Mouse (Mus musculus): ENCODE data around the gene Parp11. TPM values are rescaled to one million over a fixed set of nuclear protein-coding genes. Genes with fewer than 3 reads are reported as not detected.

Parp11 gene
- polyA plus RNA-seq, 1 experiment from 2014 or later: 18.8 TPM

- no peak overlapping the region for H3K27ac ChIP-seq
- WGBS (ENCODE audit: missing documents): 95% methylated on average over 7 of the region's 7 CpGs
- no peaks in the 10 kb centered on the region for H3K36me3 ChIP-seq (ENCODE audit: inconsistent target)
- H3K79me2 ChIP-seq (ENCODE audit: inconsistent target): no peaks in the 10 kb centered on the region
- H3K4me3 ChIP-seq (ENCODE audit: inconsistent target): no peak overlapping the region
Observed at GRCm38 (mm10) chr6:127537035-127537434, 90.4 kb downstream of the Parp11 start.

GRCm38 (mm10) chr6:127538118-127538517, 91.5 kb downstream of the Parp11 start:
- Histone ChIP-seq H3K36me3 (ENCODE audit: inconsistent target) (no peaks in the 10 kb centered on the region), H3K79me2 (ENCODE audit: inconsistent target) (no peaks in the 10 kb centered on the region), H3K4me3 (ENCODE audit: inconsistent target) (no peak overlapping the region), H3K27ac (no peak overlapping the region)
- WGBS (ENCODE audit: missing documents): 78% methylated on average over 2 of the region's 2 CpGs

- H3K4me3 ChIP-seq (ENCODE audit: inconsistent target): no peak overlapping the region
- WGBS (ENCODE audit: missing documents): 62% methylated on average over 4 of the region's 4 CpGs
- H3K79me2 ChIP-seq (ENCODE audit: inconsistent target): no peaks in the 10 kb centered on the region
- no peak overlapping the region for H3K27ac ChIP-seq
- H3K36me3 ChIP-seq (ENCODE audit: inconsistent target): no peaks in the 10 kb centered on the region
Observed at GRCm38 (mm10) chr6:127539226-127539625, 92.6 kb downstream of the Parp11 start.

- Histone ChIP-seq H3K36me3 (ENCODE audit: inconsistent target) (no peaks in the 10 kb centered on the region), H3K27ac (no peak overlapping the region), H3K4me3 (ENCODE audit: inconsistent target) (no peak overlapping the region), H3K79me2 (ENCODE audit: inconsistent target) (no peaks in the 10 kb centered on the region)
- 66% methylated on average over 5 of the region's 5 CpGs for WGBS (ENCODE audit: missing documents)
Observed at GRCm38 (mm10) chr6:127539659-127540058, 93.0 kb downstream of the Parp11 start.

GRCm38 (mm10) chr6:127540517-127540916, 93.9 kb downstream of the Parp11 start:
- Histone ChIP-seq H3K79me2 (ENCODE audit: inconsistent target) (no peaks in the 10 kb centered on the region), H3K36me3 (ENCODE audit: inconsistent target) (no peaks in the 10 kb centered on the region), H3K4me3 (ENCODE audit: inconsistent target) (no peak overlapping the region), H3K27ac (no peak overlapping the region)
- 48% methylated on average over 4 of the region's 4 CpGs for WGBS (ENCODE audit: missing documents)

GRCm38 (mm10) chr6:127541617-127542374, 95.2 kb downstream of the Parp11 start:
- Histone ChIP-seq H3K36me3 (ENCODE audit: inconsistent target) (no peaks in the 10 kb centered on the region), H3K27ac (no peak overlapping the region), H3K79me2 (ENCODE audit: inconsistent target) (no peaks in the 10 kb centered on the region), H3K4me3 (ENCODE audit: inconsistent target) (no peak overlapping the region)
- 40% methylated on average over 18 of the region's 18 CpGs for WGBS (ENCODE audit: missing documents)

Other genes starting within 250 kb of the Parp11 start
- 1.2 to 2.2 TPM (median 2.0 TPM) in 3 replicates for gene Cracr2a, start 114.5 kb downstream of the Parp11 start, polyA plus RNA-seq (2018)